Mouse (Mus musculus) B cell, adult 2 months (primary cell): Measurements from ENCODE around the gene Cdyl2.

Experiments
- DNase-seq, 2 experiments: peaks; one replicate each; pipeline ENCODE4 v3.0.0; 2022

Gene Cdyl2

GRCm38 (mm10) chr8:116732684-116733647 is at the start of gene Cdyl2:
TSS of gene Cdyl2 (minus strand) at chr8:116732991.
- peak; percentile 75 to 79 for DNase-seq

- DNase-seq: no peak
Measured at GRCm38 (mm10) chr8:116780594-116780993, 47.8 kb upstream of the Cdyl2 start.

GRCm38 (mm10) chr8:116774220-116774619 is 41.4 kb upstream of the Cdyl2 start:
- no peak for DNase-seq

GRCm38 (mm10) chr8:116772727-116773126 is 39.9 kb upstream of the Cdyl2 start:
- DNase-seq: no peak

GRCm38 (mm10) chr8:116771797-116772343 is 39.1 kb upstream of the Cdyl2 start:
- no peak for DNase-seq

GRCm38 (mm10) chr8:116770756-116771155 is 38.0 kb upstream of the Cdyl2 start:
- DNase-seq: no peak

GRCm38 (mm10) chr8:116756174-116756573 is 23.4 kb upstream of the Cdyl2 start:
- DNase-seq: no peak

GRCm38 (mm10) chr8:116755557-116755956 is 22.8 kb upstream of the Cdyl2 start:
- peak; percentile 69 to 73 for DNase-seq

- DNase-seq: no peak
Measured at GRCm38 (mm10) chr8:116740726-116741125, 7.9 kb upstream of the Cdyl2 start.

- no peak for DNase-seq
Measured at GRCm38 (mm10) chr8:116735306-116735705, 2.5 kb upstream of the Cdyl2 start.

GRCm38 (mm10) chr8:116734176-116734575 is 1.4 kb upstream of the Cdyl2 start:
- DNase-seq: no peak

GRCm38 (mm10) chr8:116733648-116734014 is 840 bp upstream of the Cdyl2 start:
- no peak for DNase-seq

- peak; percentile 18 to 21 for DNase-seq
Measured at GRCm38 (mm10) chr8:116731976-116732683, 661 bp downstream of the Cdyl2 start.

- DNase-seq: no peak
Measured at GRCm38 (mm10) chr8:116721451-116721850, 11.3 kb downstream of the Cdyl2 start.

- DNase-seq: no peak
Measured at GRCm38 (mm10) chr8:116707496-116707895, 25.3 kb downstream of the Cdyl2 start.

GRCm38 (mm10) chr8:116702501-116702900 is 30.3 kb downstream of the Cdyl2 start:
- DNase-seq: peak; percentile 49 to 51

- no peak for DNase-seq
Measured at GRCm38 (mm10) chr8:116692931-116693330, 39.9 kb downstream of the Cdyl2 start.

GRCm38 (mm10) chr8:116689741-116690140 is 43.0 kb downstream of the Cdyl2 start:
- DNase-seq: no peak

- DNase-seq: no peak
Measured at GRCm38 (mm10) chr8:116676174-116676573, 56.6 kb downstream of the Cdyl2 start.

GRCm38 (mm10) chr8:116673966-116674805 is 58.6 kb downstream of the Cdyl2 start:
- DNase-seq: peak; percentile 7 to 15

- DNase-seq: no peak
Measured at GRCm38 (mm10) chr8:116673493-116673892, 59.3 kb downstream of the Cdyl2 start.

GRCm38 (mm10) chr8:116673052-116673451 is 59.7 kb downstream of the Cdyl2 start:
- DNase-seq: no peak

- peak in 1 of 2 experiments; percentile 16 for DNase-seq
Measured at GRCm38 (mm10) chr8:116671543-116671942, 61.2 kb downstream of the Cdyl2 start.
